Mouse (Mus musculus) embryonic stem cell, embryonic (primary cell): Measurements from ENCODE around the gene Igf2bp1.

Source experiments
- CTCF ChIA-PET, 4 experiments: fragments of 300-600 bp in 2 of 4; fragments of 350-600 bp in 2 of 4; sonication (Branson Sonifier 250); formaldehyde crosslinking; loops; one replicate each; lab custom pipeline; 2022; ENCODE audit warnings: inconsistent platforms in 2 of 4; lab: Charles Lee
- POLR2A ChIA-PET, 4 experiments: fragments of 300-600 bp in 2 of 4; fragments of 350-600 bp in 2 of 4; sonication (Branson Sonifier 250); formaldehyde crosslinking; loops; one replicate each; lab custom pipeline; 2022; ENCODE audit warnings: antibody characterized with exemption in 4 of 4, inconsistent platforms in 1 of 4; lab: Charles Lee

Gene Igf2bp1

DNA sequence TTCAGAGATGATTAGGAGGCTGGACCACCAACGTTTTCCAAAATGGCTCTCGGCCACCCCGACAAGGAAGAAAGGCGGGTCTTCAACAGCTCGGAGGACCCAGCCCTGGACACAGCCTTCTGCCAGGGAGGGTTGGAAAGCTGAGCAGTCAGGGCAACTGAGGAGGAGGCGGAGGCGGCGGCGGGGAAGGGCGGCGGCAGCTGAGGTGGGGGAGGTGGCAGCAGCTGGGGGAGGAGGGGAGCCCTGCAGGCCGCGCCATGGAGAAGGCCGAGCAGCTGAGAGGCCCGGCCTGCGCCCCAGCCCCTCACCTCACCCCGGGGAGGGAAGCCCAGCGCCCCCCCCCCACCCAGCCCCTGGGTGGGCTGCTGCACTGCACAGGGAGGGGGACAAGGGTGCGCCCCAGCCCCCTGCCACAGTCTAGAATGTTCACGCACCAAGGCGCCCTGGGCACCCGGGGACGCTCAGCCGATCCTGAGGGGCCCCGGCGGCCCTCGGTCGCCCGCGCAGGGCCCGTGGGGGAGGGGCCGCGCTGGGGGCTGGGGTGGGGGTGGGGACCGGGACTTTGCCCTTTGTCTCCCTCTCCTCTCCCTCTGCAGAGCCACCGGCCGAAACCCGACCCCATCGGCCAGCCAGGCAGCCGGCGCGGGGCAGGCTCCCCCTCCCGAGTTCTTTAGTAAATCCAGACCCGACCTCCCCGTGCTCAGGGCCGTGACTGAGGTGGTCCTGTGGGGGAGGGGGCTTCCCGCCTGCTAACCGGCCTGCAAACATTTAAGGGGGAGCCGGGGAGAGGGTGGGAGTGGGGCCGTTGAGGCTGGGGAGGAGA, 14.6 kb downstream of the Igf2bp1 start:
- POLR2A ChIA-PET = interaction anchor here (0.5 to 11.2 kb wide), 26 partner anchors 10 to 1332 kb away, joined by 3 to 292 read pairs (median 6); partner anchors contain the start of gene Igf2bp1 (in 3 of the 4)
- CTCF ChIA-PET = interaction anchor here (0.6 to 2.4 kb wide), 12 partner anchors 10 to 940 kb away, joined by 3 to 14 read pairs (median 4); partner anchors contain the start of gene Snf8 (in 1 of the 4)

DNA sequence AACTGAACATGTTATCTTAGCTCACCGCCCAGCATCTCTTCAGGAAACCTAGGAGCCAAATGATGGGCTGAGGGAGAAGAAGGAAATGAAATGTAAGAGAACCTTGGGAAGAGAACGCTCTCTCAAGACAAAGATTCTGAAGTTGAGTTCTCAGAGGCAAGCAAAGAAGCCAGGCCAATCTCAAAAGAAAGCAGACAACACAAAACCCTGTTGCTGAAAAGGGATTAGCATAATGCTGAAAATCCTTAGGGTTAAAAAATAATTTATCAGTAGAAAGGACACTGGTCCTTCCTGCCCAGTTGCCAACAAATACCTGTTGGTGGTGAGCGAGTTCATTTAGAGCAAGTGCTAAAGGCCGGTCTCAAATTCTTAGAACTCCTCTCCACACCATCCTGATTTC, 15.3 kb downstream of the Igf2bp1 start:
- ChIA-PET POLR2A (interaction anchor here (0.5 to 11.2 kb wide), 38 partner anchors 9 to 1743 kb away, joined by 3 to 292 read pairs (median 4); partner anchors contain the start of genes Igf2bp1 (in 3 of the 4), Atp5g1 (in 1 of the 4), Gip (in 1 of the 4) and Snf8 (in 1 of the 4)), CTCF (interaction anchor here (0.6 to 2.4 kb wide), 12 partner anchors 9 to 939 kb away, joined by 3 to 14 read pairs (median 4); no protein-coding TSS in a partner anchor)

DNA sequence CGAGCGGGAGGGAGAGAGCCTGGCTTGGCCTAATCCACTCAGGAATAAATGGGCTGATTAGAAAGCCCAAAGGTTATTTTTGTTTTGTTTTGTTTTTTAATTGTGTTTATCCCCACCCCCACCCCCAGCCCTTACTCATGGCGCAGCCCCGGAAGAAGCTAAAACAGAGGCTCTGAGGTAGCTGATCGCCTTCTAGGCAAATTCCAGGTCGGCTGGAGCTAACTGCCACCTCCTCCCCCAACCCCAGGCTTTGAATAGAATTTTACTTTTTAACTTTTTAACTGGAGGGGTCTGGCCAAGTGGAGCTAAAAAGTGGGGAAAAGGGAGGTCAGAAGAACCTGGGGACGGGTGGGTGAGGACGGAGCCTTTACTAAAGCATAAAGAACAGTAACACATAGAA, 15.9 kb downstream of the Igf2bp1 start:
- ChIA-PET CTCF (interaction anchor here (0.6 to 2.4 kb wide), 8 partner anchors 9 to 308 kb away, joined by 3 to 14 read pairs (median 4); no protein-coding TSS in a partner anchor), POLR2A (interaction anchor here (0.6 to 11.2 kb wide), 35 partner anchors 9 to 1744 kb away, joined by 3 to 292 read pairs (median 4); partner anchors contain the start of genes Igf2bp1 (in 2 of the 4), Atp5g1 (in 1 of the 4), Gip (in 1 of the 4) and Snf8 (in 1 of the 4))

DNA sequence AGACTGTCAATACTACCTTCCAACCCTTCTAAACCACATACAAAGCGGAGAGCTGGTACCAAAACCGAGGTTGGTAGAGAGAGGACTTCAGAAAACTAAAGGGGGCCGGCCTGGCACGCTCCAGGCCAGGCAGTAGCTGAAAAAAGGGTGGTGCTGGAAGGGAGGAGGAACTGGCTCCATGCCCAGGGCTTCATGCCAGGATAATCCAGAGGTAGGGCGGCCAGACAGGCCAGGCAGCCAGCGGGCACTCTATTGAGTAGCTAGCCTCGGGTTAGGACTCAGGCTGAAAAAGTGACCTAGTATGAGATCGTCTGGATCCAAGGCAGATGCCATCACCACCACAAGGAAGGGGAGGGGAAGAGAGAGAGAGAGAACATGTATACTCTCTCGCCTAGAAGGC, 17.2 kb downstream of the Igf2bp1 start:
- CTCF ChIA-PET = interaction anchor here in 2 of 4 experiments (0.6 to 1.7 kb wide), 4 partner anchors 8 to 161 kb away, joined by 3 to 9 read pairs (median 3); no protein-coding TSS in a partner anchor
- POLR2A ChIA-PET = interaction anchor here (0.7 to 11.2 kb wide), 11 partner anchors 7 to 87 kb away, joined by 3 to 292 read pairs (median 6); partner anchors contain the start of genes Igf2bp1 (in 2 of the 4), Atp5g1 (in 1 of the 4) and Snf8 (in 1 of the 4)

DNA sequence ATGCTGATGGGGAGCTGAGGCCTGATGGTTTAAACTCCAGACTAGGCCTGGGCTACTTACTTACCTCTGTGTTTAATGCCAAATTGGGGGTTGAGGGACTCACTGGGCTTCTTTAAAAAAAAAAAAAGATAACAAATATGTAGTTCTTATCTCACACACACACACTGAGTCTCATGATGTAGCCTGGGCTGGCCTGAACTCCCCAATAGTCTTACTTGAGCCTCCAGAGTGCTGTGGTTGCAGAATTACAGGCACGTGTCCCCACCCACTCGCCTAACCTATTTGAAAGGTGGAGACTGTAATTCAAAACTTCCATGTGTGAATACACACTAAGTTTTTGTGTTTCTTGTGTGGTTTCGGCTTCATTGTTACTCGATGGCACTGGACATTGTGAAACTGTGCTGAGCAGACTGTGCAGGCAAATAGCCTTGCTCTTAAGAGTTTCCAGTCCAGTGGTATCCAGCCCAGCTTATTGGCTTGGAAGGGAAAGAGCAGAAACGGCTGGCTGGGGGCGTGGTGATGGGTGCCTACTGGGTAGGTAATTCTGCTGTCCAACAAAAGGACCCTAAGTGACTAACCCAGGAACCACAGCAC, 17.8 kb downstream of the Igf2bp1 start:
- POLR2A ChIA-PET = interaction anchor here in 3 of 4 experiments (0.6 to 11.2 kb wide), 12 partner anchors 9 to 88 kb away, joined by 3 to 292 read pairs (median 6); partner anchors contain the start of genes Igf2bp1 (in 2 of the 3), Atp5g1 (in 1 of the 3) and Snf8 (in 1 of the 3)
- CTCF ChIA-PET = interaction anchor here in 2 of 4 experiments (0.6 to 1.5 kb wide), 4 partner anchors 9 to 161 kb away, joined by 3 to 4 read pairs (median 3); no protein-coding TSS in a partner anchor

DNA sequence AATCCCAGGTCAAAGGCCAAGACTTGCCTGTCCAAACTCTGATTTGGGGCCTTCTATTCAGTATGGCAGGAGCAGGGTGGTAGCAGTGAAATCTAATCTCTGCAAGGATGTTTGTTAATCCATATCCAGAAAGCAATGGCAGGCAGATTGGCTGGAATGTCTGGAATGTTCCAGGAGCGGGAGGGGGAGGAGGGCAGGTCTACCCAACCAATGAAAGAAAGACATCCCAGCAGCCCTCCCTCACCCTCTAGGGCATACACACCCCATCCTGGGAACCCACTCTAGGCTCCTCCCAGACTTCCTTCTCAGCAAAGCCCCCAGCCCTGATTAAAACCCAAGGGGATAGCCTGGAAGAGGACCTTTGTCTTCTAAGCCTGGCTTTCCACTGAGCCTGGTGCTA, 23.3 kb downstream of the Igf2bp1 start:
- CTCF ChIA-PET = interaction anchor here in 3 of 4 experiments (0.6 to 1.2 kb wide), 5 partner anchors 19 to 418 kb away, joined by 3 to 6 read pairs (median 3); no protein-coding TSS in a partner anchor
- POLR2A ChIA-PET = interaction anchor here (0.5 to 18.1 kb wide), 15 partner anchors 9 to 630 kb away, joined by 3 to 292 read pairs (median 7); partner anchors contain the start of genes Snf8 (in 2 of the 4) and Igf2bp1 (in 1 of the 4)

DNA sequence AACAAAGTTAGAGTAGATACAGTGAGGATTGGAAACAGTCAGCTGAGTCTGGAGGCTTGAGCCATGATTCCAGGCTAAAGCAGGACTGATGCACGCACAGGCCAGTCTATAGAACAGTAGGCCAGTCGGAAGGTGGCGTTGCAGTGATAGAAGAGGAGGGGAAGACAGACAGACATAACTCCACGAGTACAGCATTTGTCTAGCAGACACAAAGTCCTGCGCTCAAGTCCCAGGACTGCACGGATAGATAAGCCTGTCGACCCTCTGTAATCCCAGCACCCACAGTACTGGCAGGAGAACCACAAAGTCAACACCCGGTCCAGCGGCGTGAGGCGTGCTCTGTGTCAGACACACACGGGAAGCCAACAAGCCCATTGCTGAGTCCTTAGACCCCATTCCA, 23.9 kb downstream of the Igf2bp1 start:
- CTCF ChIA-PET = interaction anchor here (0.5 to 2.4 kb wide), 42 partner anchors 8 to 1024 kb away, joined by 3 to 28 read pairs (median 6); partner anchors contain the start of genes Abi3 (in 1 of the 4), Atp5g1 (in 1 of the 4), Calcoco2 (in 1 of the 4) and Igf2bp1 (in 1 of the 4)
- POLR2A ChIA-PET = interaction anchor here (0.6 to 18.1 kb wide), 71 partner anchors 8 to 837 kb away, joined by 3 to 292 read pairs (median 6); partner anchors contain the start of genes Atp5g1 (in 3 of the 4), Igf2bp1 (in 3 of the 4), Snf8 (in 3 of the 4) and B4galnt2 (in 2 of the 4)

DNA sequence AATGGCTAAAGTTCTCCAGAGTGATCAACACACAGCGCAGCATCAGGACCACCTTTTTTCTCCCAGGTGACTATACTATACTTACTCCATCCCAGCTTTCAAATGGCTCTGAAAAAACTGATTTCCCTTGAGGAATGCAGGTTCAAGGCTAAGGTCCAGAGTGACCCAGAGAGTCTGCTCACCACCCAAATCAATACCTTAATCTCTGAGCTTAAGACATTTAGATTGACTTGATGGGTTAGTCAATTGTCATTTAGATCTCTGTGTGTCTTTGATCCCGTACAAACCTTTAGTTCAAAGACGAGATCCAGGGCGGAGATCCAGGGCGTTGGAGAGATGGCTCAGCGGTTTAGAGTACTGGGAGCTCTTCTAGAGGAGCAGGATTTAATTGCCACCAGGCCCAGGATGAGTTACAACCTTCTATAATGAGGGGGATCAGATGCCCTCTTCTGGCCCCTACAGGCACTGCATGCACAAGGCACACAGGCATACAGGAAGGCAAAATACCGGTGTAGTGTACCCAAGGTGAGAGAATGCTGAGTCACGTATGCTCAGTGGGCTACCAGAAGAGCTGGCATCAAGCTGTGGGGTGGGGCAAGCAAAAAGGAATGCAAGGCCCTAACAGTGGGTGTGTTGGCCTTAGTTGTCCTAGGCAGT, 24.9 kb downstream of the Igf2bp1 start:
- CTCF ChIA-PET = interaction anchor here (0.5 to 2.4 kb wide), 65 partner anchors 9 to 1764 kb away, joined by 3 to 28 read pairs (median 5); partner anchors contain the start of genes Atp5g1 (in 2 of the 4), Snf8 (in 2 of the 4), Abi3 (in 1 of the 4) and Calcoco2 (in 1 of the 4)
- POLR2A ChIA-PET = interaction anchor here (0.5 to 18.1 kb wide), 118 partner anchors 8 to 1617 kb away, joined by 3 to 292 read pairs (median 4); partner anchors contain the start of genes Igf2bp1 (in 4 of the 4), Atp5g1 (in 3 of the 4), Snf8 (in 3 of the 4) and Ube2z (in 3 of the 4)

DNA sequence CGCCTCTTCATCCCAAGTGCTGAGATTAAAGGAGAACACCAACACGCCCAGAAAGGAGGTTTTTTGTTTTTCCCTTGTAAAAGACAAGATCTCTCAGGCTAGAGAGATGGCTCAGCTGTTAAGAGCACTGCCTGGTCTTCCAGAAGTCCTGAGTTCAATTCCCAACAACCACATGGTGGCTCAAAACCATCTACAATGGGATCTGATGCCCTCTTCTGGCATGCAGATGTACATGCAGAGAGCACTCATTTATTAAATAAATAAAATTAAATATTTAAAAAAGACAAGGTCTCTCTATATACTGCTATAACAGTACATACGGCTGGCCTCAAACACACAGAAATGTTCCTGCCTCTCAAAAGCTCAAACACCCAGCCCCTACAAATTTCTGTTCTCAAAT, 27.3 kb downstream of the Igf2bp1 start:
- ChIA-PET CTCF (interaction anchor here in 2 of 4 experiments (0.6 to 1.7 kb wide), 5 partner anchors 12 to 141 kb away, joined by 3 to 6 read pairs (median 4); no protein-coding TSS in a partner anchor), POLR2A (interaction anchor here (0.6 to 18.1 kb wide), 18 partner anchors 10 to 878 kb away, joined by 3 to 292 read pairs (median 35); partner anchors contain the start of genes Atp5g1 (in 2 of the 4), Igf2bp1 (in 2 of the 4), Snf8 (in 2 of the 4) and Kat7 (in 1 of the 4))

DNA sequence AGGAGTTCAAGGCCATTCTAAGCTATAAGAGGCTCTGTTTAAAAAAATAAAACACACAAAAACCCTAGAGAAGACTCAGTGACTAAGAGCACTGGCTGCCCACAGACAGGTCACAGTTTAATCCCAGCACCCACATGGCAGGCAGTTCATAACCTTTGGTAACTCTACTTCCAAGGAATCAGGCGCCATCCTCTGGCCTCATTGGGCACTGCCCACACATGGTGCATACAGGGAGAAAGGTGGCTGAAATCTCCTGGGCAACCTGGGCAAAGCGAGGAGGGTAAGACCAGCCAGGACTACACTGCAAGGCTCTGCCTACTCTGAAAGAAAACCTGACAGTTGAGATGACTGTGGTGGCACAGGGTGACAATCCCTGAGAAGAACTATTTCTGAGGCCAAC, 29.4 kb downstream of the Igf2bp1 start:
- POLR2A ChIA-PET = interaction anchor here (0.5 to 18.1 kb wide), 23 partner anchors 8 to 423 kb away, joined by 3 to 292 read pairs (median 5); partner anchors contain the start of genes Snf8 (in 3 of the 4) and Atp5g1 (in 1 of the 4)
- CTCF ChIA-PET = interaction anchor here in 3 of 4 experiments (0.5 to 1.8 kb wide), 22 partner anchors 8 to 1389 kb away, joined by 3 to 8 read pairs (median 4); partner anchors contain the start of gene Phb (in 1 of the 3)

DNA sequence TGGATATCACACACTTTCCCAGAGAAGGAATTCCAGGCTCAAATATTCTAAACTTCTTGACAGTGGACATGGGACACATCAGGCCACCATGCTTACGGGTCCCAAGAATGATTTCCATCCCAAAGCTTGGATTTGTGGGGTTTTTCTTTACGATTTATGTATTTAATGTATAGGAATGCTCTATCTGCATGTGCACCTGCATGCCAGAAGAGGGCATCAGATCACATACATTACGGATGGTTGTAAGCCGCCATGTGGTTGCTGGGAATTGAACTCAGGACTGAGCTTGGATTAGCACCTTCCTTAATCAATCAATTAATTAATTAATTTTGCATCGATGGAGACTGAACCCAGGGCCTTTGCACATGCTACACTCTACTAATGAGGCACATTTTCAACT, 30.0 kb downstream of the Igf2bp1 start:
- ChIA-PET CTCF (interaction anchor here in 3 of 4 experiments (0.5 to 1.8 kb wide), 22 partner anchors 9 to 309 kb away, joined by 3 to 6 read pairs (median 3); partner anchors contain the start of gene Phb (in 1 of the 3)), POLR2A (interaction anchor here (0.5 to 18.1 kb wide), 26 partner anchors 7 to 422 kb away, joined by 3 to 292 read pairs (median 4); partner anchors contain the start of genes Snf8 (in 2 of the 4) and Atp5g1 (in 1 of the 4))

DNA sequence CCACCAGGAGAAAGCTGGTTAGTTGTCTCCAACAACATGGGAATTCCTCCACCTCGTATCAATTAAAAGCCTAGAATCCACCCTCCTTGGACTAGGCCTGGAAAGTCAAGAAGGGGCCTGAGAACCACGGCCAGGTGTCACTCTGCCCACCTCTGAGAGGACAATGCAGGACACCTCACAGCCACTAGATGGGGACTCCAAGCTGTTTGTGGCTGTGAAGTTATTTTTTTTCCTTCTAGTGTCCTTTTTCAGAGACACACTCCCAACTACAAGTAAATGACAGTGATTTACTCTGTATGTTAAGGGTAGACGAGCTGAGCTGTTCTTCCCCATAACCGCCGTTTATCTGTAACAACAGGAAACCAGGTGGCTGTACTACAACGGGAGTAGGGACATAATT, 32.6 kb downstream of the Igf2bp1 start:
- CTCF ChIA-PET = interaction anchor here in 3 of 4 experiments (0.5 to 2.0 kb wide), 8 partner anchors 8 to 220 kb away, joined by 3 to 7 read pairs (median 3); no protein-coding TSS in a partner anchor
- POLR2A ChIA-PET = interaction anchor here (0.6 to 18.1 kb wide), 17 partner anchors 8 to 91 kb away, joined by 3 to 292 read pairs (median 4); partner anchors contain the start of genes B4galnt2 (in 1 of the 4) and Snf8 (in 1 of the 4)

DNA sequence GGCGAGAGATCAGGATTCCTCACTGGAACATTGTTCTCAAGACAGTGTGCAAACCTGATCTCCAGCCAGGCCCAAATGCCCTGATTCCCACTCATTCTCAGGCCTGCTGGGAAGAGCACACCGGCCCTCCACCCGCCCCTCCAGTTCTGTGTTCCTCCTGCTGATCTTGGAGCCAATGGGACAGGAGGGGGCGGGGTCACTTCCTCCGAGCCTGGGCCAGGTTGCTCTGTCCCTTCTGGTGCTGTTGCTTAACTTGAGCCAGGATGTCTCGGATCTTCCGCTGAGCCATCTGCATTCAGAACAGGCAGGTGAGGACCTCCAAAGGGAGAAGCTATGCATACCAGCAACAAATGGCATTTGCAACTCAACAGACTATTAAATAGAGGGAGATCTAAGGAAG, 42.4 kb downstream of the Igf2bp1 start:
- CTCF ChIA-PET = interaction anchor here in 2 of 4 experiments (0.8 to 3.7 kb wide), 9 partner anchors 16 to 297 kb away, joined by 3 to 23 read pairs (median 4); partner anchors contain the start of genes Phb (in 1 of the 2) and Snf8 (in 1 of the 2)
- POLR2A ChIA-PET = interaction anchor here (0.6 to 11.6 kb wide), 37 partner anchors 9 to 1639 kb away, joined by 3 to 261 read pairs (median 4); partner anchors contain the start of genes Snf8 (in 3 of the 4), Atp5g1 (in 1 of the 4) and Igf2bp1 (in 1 of the 4)

DNA sequence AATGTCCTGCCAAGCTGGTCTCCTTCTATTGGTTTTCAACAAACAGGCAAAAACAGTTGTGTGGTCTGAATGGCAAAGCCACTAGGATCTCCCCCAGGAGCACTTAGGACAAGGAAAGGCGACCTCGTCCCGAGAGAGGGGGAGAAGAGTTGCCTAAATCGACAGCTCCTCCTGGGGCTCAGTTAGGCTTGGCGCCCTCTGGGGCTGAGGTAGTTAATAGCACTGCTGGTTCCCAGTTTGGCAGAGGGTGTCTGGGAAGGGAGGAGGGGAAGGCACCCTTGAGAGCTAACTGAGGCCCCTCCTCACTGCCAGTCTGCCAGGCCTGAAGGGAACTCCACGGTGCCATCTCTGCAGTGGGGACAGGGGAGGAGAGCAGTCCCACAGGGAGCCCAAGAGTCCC, 46.6 kb downstream of the Igf2bp1 start:
- POLR2A ChIA-PET = interaction anchor here in 3 of 4 experiments (0.6 to 11.6 kb wide), 10 partner anchors 9 to 182 kb away, joined by 3 to 261 read pairs (median 4); partner anchors contain the start of gene Snf8 (in 1 of the 3)
- CTCF ChIA-PET = interaction anchor here in 3 of 4 experiments (0.6 to 1.8 kb wide), 13 partner anchors 10 to 270 kb away, joined by 3 to 8 read pairs (median 4); no protein-coding TSS in a partner anchor

DNA sequence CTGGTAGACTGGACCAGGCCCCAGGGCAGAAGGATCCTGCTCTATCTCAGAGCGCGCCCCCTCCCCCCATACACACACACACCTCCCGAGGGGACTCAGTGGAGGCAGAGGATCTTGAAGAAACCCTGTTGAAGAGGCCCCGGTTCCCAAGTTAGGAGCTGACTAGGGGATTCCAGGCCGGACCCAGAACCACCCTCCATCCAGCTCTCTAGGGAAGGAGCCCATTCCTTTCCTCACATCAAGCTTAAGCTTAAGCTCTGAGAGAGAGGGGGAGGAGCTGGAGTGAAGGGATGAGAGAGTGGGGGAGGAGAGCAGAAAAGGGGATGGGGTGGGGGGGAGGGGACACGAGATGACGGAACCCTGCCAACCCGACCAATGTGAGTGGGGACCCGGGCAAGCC, 47.5 kb downstream of the Igf2bp1 start:
- ChIA-PET POLR2A (interaction anchor here in 3 of 4 experiments (0.7 to 11.6 kb wide), 11 partner anchors 10 to 107 kb away, joined by 3 to 261 read pairs (median 4); partner anchors contain the start of gene Snf8 (in 1 of the 3)), CTCF (interaction anchor here in 2 of 4 experiments (1.1 to 1.8 kb wide), 5 partner anchors 13 to 32 kb away, joined by 3 to 8 read pairs (median 4); no protein-coding TSS in a partner anchor)
